24 mouse cellular contexts compared by ENCODE assay signal in the genomic region with DNA sequence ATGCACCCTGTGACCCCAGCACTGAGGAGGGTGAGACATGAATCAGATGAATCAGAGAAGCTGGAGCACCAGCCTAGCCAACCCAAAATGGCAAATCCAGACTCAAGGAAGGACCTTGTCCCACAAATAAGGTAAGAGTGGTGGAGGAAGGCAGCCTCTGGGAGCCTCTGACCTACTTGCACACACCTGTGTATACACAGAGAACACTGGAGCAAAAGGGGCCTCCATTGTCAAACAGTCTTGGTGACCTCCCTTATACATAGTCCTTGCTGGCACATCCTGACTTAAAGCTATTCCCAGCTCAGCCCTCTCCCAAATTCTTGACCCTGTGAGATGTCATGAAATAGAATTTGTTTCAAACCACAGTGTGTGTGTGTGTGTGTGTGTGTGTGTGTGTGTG. TPM values are rescaled to one million over a fixed set of nuclear protein-coding genes. Genes with fewer than 3 reads are reported as not detected.
"Had no signal": no experiment of that assay in that cellular context is flagged by ENCODE, and none has a peak within 500 bp of the region (broad histone marks: within the 10 kb centered on the region; RNA-seq: fewer than 3 reads in every experiment).

No protein-coding gene starts in this region.

- H3K36me3 ChIP-seq: heart, embryonic 13.5 days; heart, embryonic 15.5 days; hindbrain, embryonic 13.5 days; hindbrain, embryonic 15.5 days; kidney, embryonic 15.5 days; limb, embryonic 10.5 days; limb, embryonic 12.5 days had no signal

- H3K9ac ChIP-seq: forebrain, postnatal 0 days; heart, embryonic 13.5 days; heart, embryonic 15.5 days; hindbrain, embryonic 13.5 days; hindbrain, embryonic 15.5 days; kidney, embryonic 15.5 days; limb, embryonic 12.5 days had no signal

- DNase-seq: forebrain, postnatal 0 days; gastrocnemius, postnatal 14 days; gastrocnemius, postnatal 36 days; heart, adult 18-20 months; kidney, adult 11 months; kidney, adult 2 months; kidney, adult 9 months; kidney, postnatal 14 days; kidney, postnatal 36 days; liver had no signal

- H3K4me3 ChIP-seq: heart, embryonic 13.5 days; heart, embryonic 15.5 days; hindbrain, embryonic 13.5 days; hindbrain, embryonic 15.5 days; kidney, embryonic 15.5 days; left cerebral cortex, adult 2 months; limb, embryonic 10.5 days; limb, embryonic 12.5 days had no signal

- ATAC-seq: forebrain, postnatal 0 days; hindbrain, postnatal 0 days; intestine, embryonic 16.5 days had no signal

- H3K4me2 ChIP-seq: heart, embryonic 11.5 days; heart, embryonic 13.5 days; heart, embryonic 15.5 days; hindbrain, embryonic 13.5 days; hindbrain, embryonic 15.5 days; kidney, embryonic 15.5 days; limb, embryonic 12.5 days; liver, embryonic 11.5 days had no signal

- H3K27ac ChIP-seq: heart, embryonic 13.5 days; heart, embryonic 15.5 days; hindbrain, embryonic 13.5 days; hindbrain, embryonic 15.5 days; hindbrain, postnatal 0 days; kidney, embryonic 15.5 days; kidney, postnatal 0 days; left cerebral cortex, adult 2 months; limb, embryonic 10.5 days; limb, embryonic 12.5 days had no signal

- H3K4me1 ChIP-seq: heart, embryonic 13.5 days; heart, embryonic 15.5 days; hindbrain, embryonic 15.5 days; kidney, embryonic 15.5 days; limb, embryonic 10.5 days; limb, embryonic 12.5 days had no signal

- H3K9me3 ChIP-seq: heart, embryonic 15.5 days; hindbrain, embryonic 15.5 days; kidney, embryonic 15.5 days; limb, embryonic 10.5 days had no signal

- H3K27me3 ChIP-seq: heart, embryonic 13.5 days; heart, embryonic 15.5 days; hindbrain, embryonic 13.5 days; hindbrain, embryonic 15.5 days; kidney, embryonic 15.5 days; limb, embryonic 12.5 days had no signal

RNA-seq across cellular contexts. Expression of gene Inhbb, which starts 57.1 kb away (rescaled TPM):
- total RNA-seq: hematopoietic stem cell, adult 5-6 weeks had no signal
